ENCODE assay signal across 8 mouse cellular contexts in the genomic region with DNA sequence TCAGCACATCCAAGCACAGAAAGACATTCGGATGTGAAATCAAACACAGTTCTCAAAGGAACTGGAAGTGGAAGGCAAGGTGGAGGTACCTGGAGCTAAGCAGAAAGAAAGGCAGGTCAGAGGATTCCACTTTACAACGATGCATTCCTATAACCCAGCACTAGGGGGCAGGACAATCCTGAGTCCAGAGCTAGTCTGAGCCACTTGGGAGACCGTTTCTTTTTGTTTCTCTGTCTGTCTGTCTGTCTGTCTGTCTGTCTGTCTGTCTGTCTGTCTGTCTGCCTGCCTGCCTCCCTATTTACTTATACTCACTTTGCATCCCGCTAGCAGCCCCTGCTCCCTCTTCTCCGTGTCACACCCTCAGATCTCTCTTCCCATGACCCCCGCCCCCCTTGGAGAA. TPM values are rescaled to one million over a fixed set of nuclear protein-coding genes. Genes with fewer than 3 reads are reported as not detected.
DNase-seq lines count a peak whose midpoint lies in the region; ATAC-seq and TF ChIP-seq lines count a peak whose summit lies in the region.

No protein-coding gene starts in this region.

- no peaks in the 10 kb centered on the region for H3K79me2 ChIP-seq in MEL (ENCODE audit: control insufficient read depth, insufficient read depth, low read length, poor library complexity)

- 0 out of 2 replicates have a peak, but pooled peaks cover 3% of the 10 kb centered on the region for H3K4me1 ChIP-seq in heart, embryonic 10.5 days
- H3K4me1 ChIP-seq in MEL (ENCODE audit: control insufficient read depth in 1 of 2, insufficient read depth in 2 of 2, low read length in 2 of 2): no peaks in the 10 kb centered on the region
- no peaks in the 10 kb centered on the region for H3K4me1 ChIP-seq in hindbrain, embryonic 11.5 days (replicated peaks; ENCODE audit: control insufficient read depth, insufficient read depth, low read length)
- H3K4me1 ChIP-seq in limb, embryonic 14.5 days (ENCODE audit: control insufficient read depth, insufficient read depth, low read length): no peaks in the 10 kb centered on the region
- no peaks in the 10 kb centered on the region for H3K4me1 ChIP-seq in midbrain, embryonic 14.5 days (ENCODE audit: control insufficient read depth, insufficient read depth, low read length)

- TF ChIP-seq POLR2A in MEL (IDR thresholded peaks at IDR 0.05; ENCODE audit: control insufficient read depth in 1 of 2, insufficient read depth in 1 of 2, low read depth in 1 of 2, low read length in 2 of 2, poor library complexity in 1 of 2): no peak
- no peak for TF ChIP-seq POLR2A in limb, embryonic 14.5 days (IDR thresholded peaks at IDR 0.05; ENCODE audit: borderline replicate concordance, extremely low read depth, insufficient read depth, insufficient read length)

- DNase-seq in heart, embryonic 10.5 days (ENCODE audit: low spot score): peak; percentile 73
- no peak for DNase-seq in heart, postnatal 25 days (ENCODE audit: low spot score)
- DNase-seq in MEL (ENCODE audit: low read depth, low spot score): peak; percentile 85
- DNase-seq in embryo, embryonic 11.5 days (ENCODE audit: low read depth, low spot score): peak; percentile 39
- DNase-seq in hindbrain, embryonic 11.5 days (ENCODE audit: low spot score): peak; percentile 68
- peak; percentile 51 for DNase-seq in limb, embryonic 14.5 days (ENCODE audit: low spot score)
- peak; percentile 74 for DNase-seq in midbrain, embryonic 14.5 days
- DNase-seq in thymus, postnatal 36 days: peak; percentile 38 to 55

- ATAC-seq in hindbrain, embryonic 11.5 days (ENCODE audit: low FRiP score): no peak
- ATAC-seq in limb, embryonic 14.5 days (ENCODE audit: low FRiP score, low read depth): no peak
- ATAC-seq in midbrain, embryonic 14.5 days (ENCODE audit: low FRiP score, low TSS enrichment): no peak

- intact Hi-C loops in heart, postnatal 25 days (cut with DNase I): no loop called here

- peak; percentile 67 for TF ChIP-seq RAD21 in MEL (IDR thresholded peaks at IDR 0.05; ENCODE audit: low read depth, low read length)

- no peaks in the 10 kb centered on the region for H3K27me3 ChIP-seq in heart, embryonic 10.5 days (ENCODE audit: insufficient read depth, poor library complexity, severe bottlenecking)
- H3K27me3 ChIP-seq in MEL (ENCODE audit: control insufficient read depth in 1 of 2, insufficient read depth in 2 of 2, low read length in 2 of 2): no peaks in the 10 kb centered on the region; a peak in 1 of 4 replicates
- no peaks in the 10 kb centered on the region for H3K27me3 ChIP-seq in hindbrain, embryonic 11.5 days (ENCODE audit: control insufficient read depth, insufficient read depth, low read length)
- no peaks in the 10 kb centered on the region for H3K27me3 ChIP-seq in limb, embryonic 14.5 days (ENCODE audit: control insufficient read depth, insufficient read depth, low read length)
- H3K27me3 ChIP-seq in midbrain, embryonic 14.5 days (ENCODE audit: control insufficient read depth, insufficient read depth, low read length): no peaks in the 10 kb centered on the region

- no peaks in the 10 kb centered on the region for H3K36me3 ChIP-seq in heart, embryonic 10.5 days
- no peaks in the 10 kb centered on the region; a peak in 1 of 4 replicates for H3K36me3 ChIP-seq in MEL (ENCODE audit: control insufficient read depth in 1 of 2, insufficient read depth in 2 of 2, low read length in 2 of 2)
- H3K36me3 ChIP-seq in hindbrain, embryonic 11.5 days (ENCODE audit: control insufficient read depth, insufficient read depth, low read length): no peaks in the 10 kb centered on the region
- no peaks in the 10 kb centered on the region for H3K36me3 ChIP-seq in limb, embryonic 14.5 days (ENCODE audit: control insufficient read depth, insufficient read depth, low read length)
- H3K36me3 ChIP-seq in midbrain, embryonic 14.5 days (ENCODE audit: control insufficient read depth, insufficient read depth, low read length): no peaks in the 10 kb centered on the region

- no peaks in the 10 kb centered on the region for H3K9me3 ChIP-seq in heart, embryonic 10.5 days
- no peaks in the 10 kb centered on the region for H3K9me3 ChIP-seq in MEL (replicated peaks; ENCODE audit: insufficient read depth, low read length)
- H3K9me3 ChIP-seq in hindbrain, embryonic 11.5 days (ENCODE audit: control insufficient read depth, low read length): no peaks in the 10 kb centered on the region
- H3K9me3 ChIP-seq in limb, embryonic 14.5 days (ENCODE audit: control insufficient read depth, low read length): no peaks in the 10 kb centered on the region
- no peaks in the 10 kb centered on the region for H3K9me3 ChIP-seq in midbrain, embryonic 14.5 days (ENCODE audit: control insufficient read depth, low read length)

- peak; percentile 65 to 77 (median 76) for TF ChIP-seq CTCF in MEL (IDR thresholded peaks at IDR 0.05 in 2 of 3, conservative IDR thresholded peaks at IDR 0.05 in 1 of 3; ENCODE audit: control insufficient read depth in 1 of 3, insufficient read depth in 1 of 3, low read depth in 2 of 3, low read length in 3 of 3, poor library complexity in 1 of 3, severe bottlenecking in 1 of 3)

- peak overlapping the region; percentile 45 for H3K4me3 ChIP-seq in heart, embryonic 10.5 days
- peak overlapping the region; percentile 59 to 75 for H3K4me3 ChIP-seq in MEL (ENCODE audit: control insufficient read depth in 1 of 2, insufficient read depth in 1 of 2, low read depth in 2 of 2, low read length in 2 of 2)
- H3K4me3 ChIP-seq in hindbrain, embryonic 11.5 days (ENCODE audit: low read depth, low read length): no peak overlapping the region
- no peak overlapping the region for H3K4me3 ChIP-seq in limb, embryonic 14.5 days (replicated peaks; ENCODE audit: low read length)
- H3K4me3 ChIP-seq in midbrain, embryonic 14.5 days (replicated peaks; ENCODE audit: low read depth, low read length): no peak overlapping the region

- 0 out of 4 replicates have a peak, but pooled peaks of 1 of the 2 experiments have one; percentile 4 for TF ChIP-seq EP300 in MEL (IDR thresholded peaks at IDR 0.05; ENCODE audit: low read depth in 1 of 2, low read length in 2 of 2)

- H3K27ac ChIP-seq in heart, embryonic 10.5 days: no peak overlapping the region
- no peak overlapping the region for H3K27ac ChIP-seq in MEL (ENCODE audit: control insufficient read depth, low read depth, low read length)
- no peak overlapping the region for H3K27ac ChIP-seq in hindbrain, embryonic 11.5 days (ENCODE audit: low read depth, low read length)
- H3K27ac ChIP-seq in limb, embryonic 14.5 days (replicated peaks; ENCODE audit: low read depth, low read length): no peak overlapping the region
- no peak overlapping the region for H3K27ac ChIP-seq in midbrain, embryonic 14.5 days (replicated peaks; ENCODE audit: low read depth, low read length)

- peak overlapping the region; percentile 33 for H3K9ac ChIP-seq in MEL (ENCODE audit: control insufficient read depth, low read depth, low read length, poor library complexity, severe bottlenecking)
- H3K9ac ChIP-seq in hindbrain, embryonic 11.5 days (ENCODE audit: low read depth, low read length): no peak overlapping the region
- H3K9ac ChIP-seq in limb, embryonic 14.5 days (ENCODE audit: low read depth, low read length, severe bottlenecking): no peak overlapping the region
- H3K9ac ChIP-seq in midbrain, embryonic 14.5 days (replicated peaks; ENCODE audit: low read length): no peak overlapping the region

- 13% methylated on average over 6 of the region's 6 CpGs for WGBS in heart, embryonic 10.5 days
- 23% methylated on average over 6 of the region's 6 CpGs for WGBS in hindbrain, embryonic 11.5 days
- 20% methylated on average over 6 of the region's 6 CpGs for WGBS in limb, embryonic 14.5 days
- WGBS in midbrain, embryonic 14.5 days: 26% methylated on average over 6 of the region's 6 CpGs

- H3K4me2 ChIP-seq in hindbrain, embryonic 11.5 days (replicated peaks; ENCODE audit: low read depth, low read length): 0 out of 2 replicates have a peak overlapping the region, but pooled peaks have one; percentile 12
- peak overlapping the region; percentile 32; the same call in 1 of the 2 replicates for H3K4me2 ChIP-seq in limb, embryonic 14.5 days (replicated peaks; ENCODE audit: low read depth, low read length, severe bottlenecking)
- H3K4me2 ChIP-seq in midbrain, embryonic 14.5 days (ENCODE audit: low read length): peak overlapping the region; percentile 27

RNA-seq across cellular contexts. Expression of a gene that starts 21.1 kb away (rescaled TPM):
- 59.7 and 65.2 TPM in 2 replicates for polyA plus RNA-seq in heart, embryonic 10.5 days (2016; fragmentation: Nextera tagmentation; extraction: Ambion mirVana)
- 10 to 100 TPM; 46.5 to 53.1 TPM for total RNA-seq in heart, postnatal 25 days (2021)
- total RNA-seq in MEL (2012; rRNA removed): 2.4 and 2.9 TPM in 2 replicates
- 10 to 100 TPM in 1 of 2 experiments, not detected in 1; 16.5 TPM for polyA plus RNA-seq in MEL (2012; ENCODE audit: insufficient read depth in 1 of 2, insufficient read length in 2 of 2, low read depth in 1 of 2, low replicate concordance in 2 of 2, missing spikeins in 1 of 2)
- polyA plus RNA-seq in hindbrain, embryonic 11.5 days (2014; fragmentation: Nextera tagmentation; extraction: Ambion mirVana): 192 and 221 TPM in 2 replicates
- polyA plus RNA-seq in limb, embryonic 14.5 days (2012; rRNA removed): 89.5 and 103 TPM in 2 replicates
- 76.3 and 82.0 TPM in 2 replicates for polyA plus RNA-seq in limb, embryonic 14.5 days (2014; fragmentation: Nextera tagmentation; extraction: Ambion mirVana)
- polyA plus RNA-seq in midbrain, embryonic 14.5 days (2014; fragmentation: Nextera tagmentation; extraction: Ambion mirVana): 246 and 254 TPM in 2 replicates

RNA-seq across cellular contexts. Expression of a gene that starts 38.6 kb away (rescaled TPM):
- 127 and 162 TPM in 2 replicates for polyA plus RNA-seq in heart, embryonic 10.5 days (2016; fragmentation: Nextera tagmentation; extraction: Ambion mirVana)
- total RNA-seq in heart, postnatal 25 days (2021): 100 to 1,000 TPM; 306 to 315 TPM
- 109 and 117 TPM in 2 replicates for total RNA-seq in MEL (2012; rRNA removed)
- 100 to 1,000 TPM in 1 of 2 experiments, not detected in 1; 108 TPM for polyA plus RNA-seq in MEL (2012; ENCODE audit: insufficient read depth in 1 of 2, insufficient read length in 2 of 2, low read depth in 1 of 2, low replicate concordance in 2 of 2, missing spikeins in 1 of 2)
- 145 and 152 TPM in 2 replicates for polyA plus RNA-seq in hindbrain, embryonic 11.5 days (2014; fragmentation: Nextera tagmentation; extraction: Ambion mirVana)
- 25.0 and 35.7 TPM in 2 replicates for polyA plus RNA-seq in limb, embryonic 14.5 days (2012; rRNA removed)
- polyA plus RNA-seq in limb, embryonic 14.5 days (2014; fragmentation: Nextera tagmentation; extraction: Ambion mirVana): 79.1 and 80.0 TPM in 2 replicates
- polyA plus RNA-seq in midbrain, embryonic 14.5 days (2014; fragmentation: Nextera tagmentation; extraction: Ambion mirVana): 281 and 329 TPM in 2 replicates

RNA-seq across cellular contexts. Expression of a gene that starts 41.4 kb away (rescaled TPM):
- 10.6 and 11.7 TPM in 2 replicates for polyA plus RNA-seq in heart, embryonic 10.5 days (2016; fragmentation: Nextera tagmentation; extraction: Ambion mirVana)
- total RNA-seq in heart, postnatal 25 days (2021): 10 to 100 TPM; 12.8 to 14.6 TPM
- 21.0 and 21.9 TPM in 2 replicates for total RNA-seq in MEL (2012; rRNA removed)
- polyA plus RNA-seq in MEL (2012; ENCODE audit: insufficient read depth in 1 of 2, insufficient read length in 2 of 2, low read depth in 1 of 2, low replicate concordance in 2 of 2, missing spikeins in 1 of 2): 10 to 100 TPM in 1 of 2 experiments, not detected in 1; 36.7 TPM
- 20.9 and 21.4 TPM in 2 replicates for polyA plus RNA-seq in hindbrain, embryonic 11.5 days (2014; fragmentation: Nextera tagmentation; extraction: Ambion mirVana)
- 8.6 and 8.8 TPM in 2 replicates for polyA plus RNA-seq in limb, embryonic 14.5 days (2012; rRNA removed)
- polyA plus RNA-seq in limb, embryonic 14.5 days (2014; fragmentation: Nextera tagmentation; extraction: Ambion mirVana): 11.9 and 13.3 TPM in 2 replicates
- polyA plus RNA-seq in midbrain, embryonic 14.5 days (2014; fragmentation: Nextera tagmentation; extraction: Ambion mirVana): 21.1 and 22.0 TPM in 2 replicates

Comparison
In these comparisons a context has a peak if more than half of its experiments do, and no peak if none do; other contexts are left out.
1. H3K4me3 ChIP-seq: peak in heart, embryonic 10.5 days (single experiment) and MEL (2 of 2); none in hindbrain, embryonic 11.5 days (single experiment), limb, embryonic 14.5 days (single experiment) and midbrain, embryonic 14.5 days (single experiment).
2. Peak in every context shown above with its lines, with median percentiles within 50 percentile points of each other: H3K4me2 ChIP-seq.